In the genomic region with DNA sequence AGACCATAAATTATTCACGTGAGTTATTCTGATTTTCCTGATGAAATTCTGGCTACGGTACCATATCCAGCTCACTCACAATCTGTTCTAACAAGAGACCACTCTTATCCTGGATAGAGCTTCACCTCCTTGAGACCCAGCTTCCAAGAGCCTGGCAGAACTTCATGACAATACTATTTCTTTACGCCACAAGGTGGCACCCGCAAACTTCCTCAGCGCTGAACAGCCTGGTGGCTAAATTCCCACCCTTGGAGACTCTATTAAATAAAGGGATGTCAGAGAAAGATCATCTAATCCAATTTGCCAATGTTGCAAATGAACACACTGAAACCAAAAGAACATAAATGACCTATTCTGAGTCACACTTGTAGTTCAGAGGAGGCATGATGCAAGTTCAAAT, we compare ENCODE assay signal across 9 mouse cellular contexts. TPM values are rescaled to one million over a fixed set of nuclear protein-coding genes. Genes with fewer than 3 reads are reported as not detected.
DNase-seq lines count a peak whose midpoint lies in the region; ATAC-seq and TF ChIP-seq lines count a peak whose summit lies in the region.
"Had no signal": no experiment of that assay in that cellular context is flagged by ENCODE, and none has a peak within 500 bp of the region (broad histone marks: within the 10 kb centered on the region; RNA-seq: fewer than 3 reads in every experiment).

No protein-coding gene starts in this region.

- no peak overlapping the region for H3K4me3 ChIP-seq in intestine, postnatal 0 days (ENCODE audit: low read depth, low read length)
- no peak overlapping the region for H3K4me3 ChIP-seq in intestine, embryonic 16.5 days (ENCODE audit: low read length)
- H3K4me3 ChIP-seq in neural tube, embryonic 14.5 days (ENCODE audit: low read depth, low read length) = no peak overlapping the region
- H3K4me3 ChIP-seq: embryonic facial prominence, embryonic 12.5 days had no signal

- in situ Hi-C loops in Patski (cut with MboI; ENCODE audit: low pct_unique_long_range_greater_than_20kb) = no loop called here

- H3K36me3 ChIP-seq in intestine, postnatal 0 days (ENCODE audit: control insufficient read depth, insufficient read depth) = no peaks in the 10 kb centered on the region
- no peaks in the 10 kb centered on the region for H3K36me3 ChIP-seq in intestine, embryonic 16.5 days (ENCODE audit: control insufficient read depth, insufficient read depth, low read length)
- no peaks in the 10 kb centered on the region for H3K36me3 ChIP-seq in neural tube, embryonic 14.5 days (ENCODE audit: control insufficient read depth, insufficient read depth, low read length)
- H3K36me3 ChIP-seq: embryonic facial prominence, embryonic 12.5 days had no signal

- DNase-seq in Patski (ENCODE audit: low read depth, low spot score) = no peak
- peak; percentile 34 to 62 for DNase-seq in cerebellum, postnatal 36 days
- peak; percentile 16 for DNase-seq in gastrocnemius, postnatal 25 days
- DNase-seq in left cerebral cortex, adult 18-20 months (ENCODE audit: low spot score in 2 of 2) = peak; percentile 60 to 74
- DNase-seq in urinary bladder, postnatal 36 days (ENCODE audit: low spot score in 2 of 2) = peak; percentile 29 to 39

- no peaks in the 10 kb centered on the region for H3K9me3 ChIP-seq in intestine, postnatal 0 days (ENCODE audit: control insufficient read depth)
- H3K9me3 ChIP-seq in intestine, embryonic 16.5 days (ENCODE audit: control insufficient read depth, low read length) = no peaks in the 10 kb centered on the region
- H3K9me3 ChIP-seq in neural tube, embryonic 14.5 days (ENCODE audit: control insufficient read depth, low read length) = no peaks in the 10 kb centered on the region
- H3K9me3 ChIP-seq: embryonic facial prominence, embryonic 12.5 days had no signal

- H3K27me3 ChIP-seq in intestine, postnatal 0 days (replicated peaks; ENCODE audit: control insufficient read depth, insufficient read depth, low read length) = no peaks in the 10 kb centered on the region
- H3K27me3 ChIP-seq in intestine, embryonic 16.5 days (replicated peaks; ENCODE audit: control insufficient read depth, insufficient read depth, low read length) = no peaks in the 10 kb centered on the region
- H3K27me3 ChIP-seq in Patski = peaks cover 19% of the 10 kb centered on the region
- no peaks in the 10 kb centered on the region for H3K27me3 ChIP-seq in neural tube, embryonic 14.5 days (ENCODE audit: control insufficient read depth, insufficient read depth, low read length)
- H3K27me3 ChIP-seq: embryonic facial prominence, embryonic 12.5 days had no signal

- POLR2A ChIA-PET in Patski (lab: Charles Lee) = no interaction called here

- TF ChIP-seq CTCF in intestine, postnatal 0 days (IDR thresholded peaks at IDR 0.05; ENCODE audit: low read depth) = peak; percentile 86
- TF ChIP-seq CTCF in Patski (IDR thresholded peaks at IDR 0.05) = peak; percentile 88

- H3K27ac ChIP-seq in intestine, postnatal 0 days (ENCODE audit: low read depth, low read length) = no peak overlapping the region
- H3K27ac ChIP-seq in intestine, embryonic 16.5 days (ENCODE audit: low read length) = no peak overlapping the region
- no peak overlapping the region for H3K27ac ChIP-seq in neural tube, embryonic 14.5 days (ENCODE audit: low read depth, low read length)
- H3K27ac ChIP-seq: embryonic facial prominence, embryonic 12.5 days had no signal

- ATAC-seq in intestine, postnatal 0 days = no peak
- no peak for ATAC-seq in intestine, embryonic 16.5 days
- ATAC-seq in Patski = no peak
- peak; percentile 66; the same call in 1 of the 2 replicates for ATAC-seq in neural tube, embryonic 14.5 days (ENCODE audit: low read depth)

- H3K4me2 ChIP-seq in intestine, postnatal 0 days (replicated peaks; ENCODE audit: low read depth) = no peak overlapping the region
- H3K4me2 ChIP-seq in intestine, embryonic 16.5 days (ENCODE audit: low read depth, low read length) = no peak overlapping the region
- H3K4me2 ChIP-seq in neural tube, embryonic 14.5 days (ENCODE audit: low read depth, low read length) = no peak overlapping the region
- H3K4me2 ChIP-seq: embryonic facial prominence, embryonic 12.5 days had no signal

- H3K4me1 ChIP-seq in intestine, postnatal 0 days (replicated peaks; ENCODE audit: control insufficient read depth, insufficient read depth, low read length) = no peaks in the 10 kb centered on the region
- H3K4me1 ChIP-seq in intestine, embryonic 16.5 days (ENCODE audit: control insufficient read depth, insufficient read depth, low read length) = no peaks in the 10 kb centered on the region
- H3K4me1 ChIP-seq in neural tube, embryonic 14.5 days (ENCODE audit: control insufficient read depth, insufficient read depth, low read length) = no peaks in the 10 kb centered on the region
- H3K4me1 ChIP-seq: embryonic facial prominence, embryonic 12.5 days had no signal

- CTCF ChIA-PET in Patski (lab: Charles Lee) = interaction anchor here (0.8 to 3.7 kb wide), 6 partner anchors 19 to 159 kb away, joined by 3 to 24 read pairs (median 3); no protein-coding TSS in a partner anchor

- 12% methylated on average over 5 of the region's 5 CpGs for WGBS in intestine, postnatal 0 days
- WGBS in intestine, embryonic 16.5 days = 12% methylated on average over 5 of the region's 5 CpGs
- 11% methylated on average over 5 of the region's 5 CpGs for WGBS in neural tube, embryonic 14.5 days

- no peak overlapping the region for H3K9ac ChIP-seq in intestine, postnatal 0 days (ENCODE audit: low read depth, low read length)
- no peak overlapping the region for H3K9ac ChIP-seq in intestine, embryonic 16.5 days (ENCODE audit: low read depth, low read length)
- no peak overlapping the region for H3K9ac ChIP-seq in neural tube, embryonic 14.5 days (replicated peaks; ENCODE audit: low read depth, low read length)
- H3K9ac ChIP-seq: embryonic facial prominence, embryonic 12.5 days had no signal

RNA-seq across cellular contexts. Expression of gene Yes1, which starts 22.8 kb away (rescaled TPM):
- polyA plus RNA-seq in intestine, postnatal 0 days (2015; fragmentation: Nextera tagmentation; extraction: Ambion mirVana) = 16.6 and 18.5 TPM in 2 replicates
- polyA plus RNA-seq in intestine, embryonic 16.5 days (2015; fragmentation: Nextera tagmentation; extraction: Ambion mirVana) = 26.9 and 30.1 TPM in 2 replicates
- 39.3 TPM for polyA plus RNA-seq in Patski (2021)
- total RNA-seq in gastrocnemius, postnatal 25 days (2021) = 1 to 10 TPM; 8.0 to 9.0 TPM
- 10 to 100 TPM; 11.4 to 12.5 TPM for total RNA-seq in left cerebral cortex, adult 18-20 months (2021)
- 22.3 and 26.5 TPM in 2 replicates for polyA plus RNA-seq in neural tube, embryonic 14.5 days (2014; fragmentation: Nextera tagmentation; extraction: Ambion mirVana)
